Mouse (Mus musculus): ENCODE measurements around the gene Gprin3. TPM values are rescaled to one million over a fixed set of nuclear protein-coding genes. Genes with fewer than 3 reads are reported as not detected.

The Gprin3 gene
- polyA plus RNA-seq (2014; fragmentation: Illumina TruSeq; extraction: RNeasy Lipid Tissue Mini Kit (QIAGEN cat#74804); ENCODE audit: low read depth, low replicate concordance) = 2.7 TPM

GRCm38 (mm10) chr6:59425824-59426533 lies at the start of gene Gprin3:
Gene Gprin3 (minus strand): TSS chr6:59426294.

Other genes with a start within 250 kb of the Gprin3 start
- gene Tigd2, start 217.4 kb downstream of the Gprin3 start, polyA plus RNA-seq (2014; fragmentation: Illumina TruSeq; extraction: RNeasy Lipid Tissue Mini Kit (QIAGEN cat#74804); ENCODE audit: low read depth, low replicate concordance) = 51.4 TPM

Measured in adrenal gland, adult 10 weeks (tissue).